Mouse (Mus musculus) embryonic facial prominence, embryonic 12.5 days (tissue): Measurements from ENCODE around the gene Snx21. TPM values are rescaled to one million over a fixed set of nuclear protein-coding genes. Genes with fewer than 3 reads are reported as not detected.
"Not testable (repeated sequence)": the region's sequence is repeated elsewhere in the genome, so short reads cannot be mapped to it uniquely, and the experiment has no call there.

ENCODE experiments used
- ATAC-seq: fragments of 200-750 bp; cut with Nextera tagmentation; 2 replicates; pipeline ENCODE4 v1.8.0; 2017; ENCODE audit not compliant: insufficient number of reproducible peaks, insufficient read depth, low FRiP score, low TSS enrichment
- H3K27ac ChIP-seq: fragments of 300-500 bp; sonication (generic); 2 replicates; pipeline ENCODE4 v1.5.1; 2016; ENCODE audit warnings: mild to moderate bottlenecking
- H3K27me3 ChIP-seq: fragments of 300-500 bp; sonication (generic); 2 replicates; pipeline ENCODE4 v1.6.1; 2016; ENCODE audit warnings: mild to moderate bottlenecking, moderate library complexity
- H3K36me3 ChIP-seq: fragments of 300-500 bp; sonication (generic); 2 replicates; pipeline ENCODE4 v1.6.1; 2016; ENCODE audit warnings: mild to moderate bottlenecking
- H3K4me1 ChIP-seq: fragments of 300-500 bp; sonication (generic); 2 replicates; pipeline ENCODE4 v1.6.1; 2016
- H3K4me2 ChIP-seq: fragments of 300-500 bp; sonication (generic); replicated peaks from 2 replicates; pipeline ENCODE4 v1.6.1; 2016; ENCODE audit warnings: mild to moderate bottlenecking, moderate library complexity
- H3K4me3 ChIP-seq: fragments of 300-500 bp; sonication (generic); 2 replicates; pipeline ENCODE4 v1.5.1; 2016; ENCODE audit warnings: mild to moderate bottlenecking
- H3K9ac ChIP-seq: fragments of 300-500 bp; sonication (generic); 2 replicates; pipeline ENCODE4 v1.6.1; 2016; ENCODE audit warnings: mild to moderate bottlenecking, moderate library complexity
- H3K9me3 ChIP-seq: fragments of 300-500 bp; sonication (generic); 2 replicates; pipeline ENCODE4 v1.6.1; 2016; ENCODE audit warnings: mild to moderate bottlenecking, moderate library complexity
- WGBS: fragments of 180-500 bp; shearing (Covaris S2); methylation state at CpG from one replicate; pipeline ENCODE4 v1.1.7; 2016; 5-methylcytosine and 5-hydroxymethylcytosine counted together
- polyA plus RNA-seq: library from polyadenylated mRNA; unstranded; fragments of >200 nt; fragmentation: Nextera tagmentation; extraction: Ambion mirVana; gene quantifications from 2 replicates; pipeline ENCODE4 v1.2.1, GENCODE M21; 2016

Snx21 gene
- polyA plus RNA-seq, 1 experiment from 2014 or later, result 18.3 TPM

DNA sequence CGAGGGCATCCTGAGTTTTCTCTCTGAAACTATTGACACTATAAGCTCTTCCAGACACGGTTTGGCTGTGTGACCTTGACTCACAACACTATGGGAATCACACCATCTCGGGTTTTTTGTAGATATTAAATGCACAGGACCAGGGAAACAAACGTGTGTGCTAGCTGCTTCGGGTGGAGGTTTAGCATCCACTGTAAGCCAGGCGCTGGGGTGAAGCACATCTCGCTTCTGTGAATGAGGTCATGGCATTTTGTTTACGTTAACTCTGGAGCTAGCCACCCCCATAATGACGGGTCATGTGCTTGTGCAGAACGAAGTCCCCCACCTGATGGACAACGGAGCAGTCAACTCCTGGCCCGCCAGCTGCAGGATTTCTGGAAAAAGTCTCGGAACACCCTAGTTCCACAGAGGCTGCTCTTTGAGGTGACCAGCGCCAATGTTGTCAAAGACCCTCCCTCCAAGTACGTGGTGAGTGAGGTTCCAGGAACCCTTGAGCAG, 814 bp downstream of the Snx21 start:
- Histone ChIP-seq H3K9me3 (no peaks in the 10 kb centered on the region), H3K4me1 (peaks cover 15% of the 10 kb centered on the region; the same call in 1 of the 2 replicates), H3K36me3 (peaks cover 12% of the 10 kb centered on the region; the same call in 1 of the 2 replicates), H3K27me3 (no peaks in the 10 kb centered on the region), H3K4me3 (peak overlapping the region; percentile 57), H3K9ac (peak overlapping the region; percentile 78), H3K4me2 (peak overlapping the region; percentile 64), H3K27ac (peak overlapping the region; percentile 67)
- ATAC-seq, result no peak
- WGBS, result 9% methylated on average over 15 of the region's 15 CpGs

DNA sequence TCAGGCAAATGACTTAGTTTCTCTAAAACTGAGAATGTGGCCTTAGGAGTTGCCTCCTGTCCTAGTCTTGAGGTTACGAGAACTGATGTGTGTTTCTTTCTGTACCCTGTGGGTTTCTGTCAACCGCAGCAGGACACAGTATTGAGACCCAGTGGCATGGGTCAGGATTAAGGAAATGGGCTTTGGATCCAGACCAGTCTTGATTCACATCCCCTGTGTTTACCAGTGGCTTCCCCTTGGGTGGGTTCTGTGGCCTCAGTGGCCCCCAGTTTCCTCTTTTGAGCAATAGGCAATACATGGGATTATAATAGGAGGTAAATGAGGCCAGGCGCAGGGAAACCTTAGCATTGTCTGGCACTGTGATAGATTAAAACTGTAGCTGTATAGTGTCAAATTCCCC, 1.4 kb downstream of the Snx21 start:
- no peak overlapping the region for H3K27ac ChIP-seq
- no peak overlapping the region; the same call in 1 of the 2 replicates for H3K9ac ChIP-seq
- ATAC-seq, result no peak
- peak overlapping the region; percentile 64 for H3K4me2 ChIP-seq
- peak overlapping the region; percentile 57 for H3K4me3 ChIP-seq
- peaks cover 18% of the 10 kb centered on the region for H3K36me3 ChIP-seq
- no peaks in the 10 kb centered on the region for H3K27me3 ChIP-seq
- peaks cover 15% of the 10 kb centered on the region; the same call in 1 of the 2 replicates for H3K4me1 ChIP-seq
- WGBS, result 79% methylated on average over 3 of the region's 3 CpGs
- no peaks in the 10 kb centered on the region for H3K9me3 ChIP-seq

DNA sequence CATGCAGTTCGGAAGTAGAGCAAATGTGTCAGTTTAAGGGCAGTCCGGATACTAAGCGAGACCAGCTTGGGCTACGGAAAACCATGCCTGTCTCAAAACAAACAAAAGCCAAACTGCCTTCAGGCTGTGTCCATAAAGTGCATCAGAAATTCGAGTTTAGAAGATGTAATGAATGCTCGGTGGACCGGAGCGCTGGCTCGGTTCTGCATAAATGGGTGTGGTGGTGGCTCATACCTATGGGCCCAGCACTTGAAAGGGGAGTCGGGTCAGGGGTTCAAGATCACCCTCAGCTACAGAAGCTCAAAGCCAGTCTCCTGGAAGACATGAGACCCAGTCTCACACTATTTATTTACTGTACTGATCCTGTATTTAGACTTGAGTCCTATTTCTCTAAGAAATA, 2.2 kb downstream of the Snx21 start:
- H3K27ac ChIP-seq, result no peak overlapping the region
- H3K36me3 ChIP-seq, result peaks cover 25% of the 10 kb centered on the region
- no peak overlapping the region for H3K4me2 ChIP-seq
- H3K9me3 ChIP-seq, result no peaks in the 10 kb centered on the region
- ATAC-seq, result no peak
- WGBS, result 75% methylated on average over 10 of the region's 10 CpGs
- H3K9ac ChIP-seq, result no peak overlapping the region
- H3K4me1 ChIP-seq, result peaks cover 15% of the 10 kb centered on the region; the same call in 1 of the 2 replicates
- H3K27me3 ChIP-seq, result no peaks in the 10 kb centered on the region
- no peak overlapping the region for H3K4me3 ChIP-seq

DNA sequence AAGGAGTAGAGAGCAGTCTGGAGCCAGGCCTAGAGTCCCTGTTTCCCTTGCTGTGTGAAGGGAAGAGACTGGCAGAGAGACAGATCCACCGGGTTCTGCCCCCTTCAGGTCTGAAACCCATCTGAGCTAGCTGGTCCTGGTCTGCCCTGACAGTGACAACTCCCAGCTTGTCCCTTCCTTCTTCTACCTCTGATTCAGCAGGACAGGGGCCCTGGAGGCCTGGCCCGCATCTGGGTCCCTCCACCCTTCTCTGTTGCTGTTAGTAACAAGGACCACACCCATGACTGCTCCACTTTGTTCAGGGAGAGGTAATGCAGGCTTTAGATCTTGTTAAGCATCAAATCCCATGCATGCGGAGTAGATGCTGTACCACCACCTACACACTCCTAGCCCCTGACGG, 2.8 kb downstream of the Snx21 start:
- 52% methylated on average over 4 of the region's 4 CpGs for WGBS
- H3K36me3 ChIP-seq, result peaks cover 25% of the 10 kb centered on the region
- no peak overlapping the region for H3K4me3 ChIP-seq
- no peak overlapping the region for H3K4me2 ChIP-seq
- no peaks in the 10 kb centered on the region for H3K27me3 ChIP-seq
- H3K27ac ChIP-seq, result no peak overlapping the region
- H3K4me1 ChIP-seq, result peaks cover 15% of the 10 kb centered on the region; the same call in 1 of the 2 replicates
- no peak for ATAC-seq
- no peaks in the 10 kb centered on the region for H3K9me3 ChIP-seq
- no peak overlapping the region for H3K9ac ChIP-seq

DNA sequence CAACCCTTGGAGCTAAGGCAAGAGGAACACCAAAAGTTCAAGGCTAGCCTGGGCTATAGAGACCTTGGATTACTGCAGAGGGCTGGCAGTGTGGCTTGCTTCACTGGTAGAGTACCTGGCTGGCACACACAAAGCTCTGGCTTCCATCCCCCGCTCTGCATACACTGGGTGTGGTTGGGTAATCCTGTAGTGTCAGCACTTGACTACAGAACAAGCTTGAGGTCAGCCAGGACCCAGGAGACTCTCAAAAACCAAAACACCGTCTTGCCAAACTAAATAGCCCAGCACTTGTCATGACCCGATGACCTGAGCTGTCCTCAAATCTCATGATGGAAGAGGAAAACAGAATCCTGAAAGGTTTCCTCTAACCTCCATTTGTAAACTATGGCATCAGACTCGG, 4.8 kb downstream of the Snx21 start:
- Histone ChIP-seq H3K36me3 (peaks cover 35% of the 10 kb centered on the region), H3K9me3 (no peaks in the 10 kb centered on the region), H3K4me2 (no peak overlapping the region), H3K27ac (no peak overlapping the region), H3K27me3 (no peaks in the 10 kb centered on the region), H3K9ac (no peak overlapping the region), H3K4me3 (no peak overlapping the region), H3K4me1 (peaks cover 8% of the 10 kb centered on the region; the same call in 1 of the 2 replicates)
- 79% methylated on average over 4 of the region's 4 CpGs for WGBS
- no peak for ATAC-seq

DNA sequence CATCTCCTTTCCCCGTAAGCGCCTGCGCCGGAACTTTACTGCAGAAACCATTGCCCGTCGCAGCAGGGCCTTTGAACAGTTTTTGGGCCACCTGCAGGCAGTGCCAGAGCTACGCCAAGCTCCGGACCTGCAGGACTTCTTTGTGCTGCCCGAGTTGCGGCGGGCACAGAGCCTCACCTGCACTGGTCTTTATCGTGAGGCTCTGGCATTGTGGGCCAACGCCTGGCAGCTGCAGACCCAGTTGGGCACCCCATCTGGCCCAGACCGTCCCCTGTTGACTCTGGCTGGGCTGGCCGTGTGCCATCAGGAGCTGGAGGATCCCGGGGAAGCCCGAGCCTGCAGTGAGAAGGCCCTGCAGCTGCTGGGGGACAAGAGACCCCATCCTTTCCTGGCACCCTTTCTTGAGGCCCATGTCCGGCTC, 6.2 kb downstream of the Snx21 start:
- Histone ChIP-seq H3K9ac (no peak overlapping the region), H3K4me1 (peaks cover 4% of the 10 kb centered on the region; the same call in 1 of the 2 replicates), H3K27me3 (no peaks in the 10 kb centered on the region), H3K4me3 (no peak overlapping the region), H3K4me2 (no peak overlapping the region), H3K36me3 (peaks cover 44% of the 10 kb centered on the region), H3K9me3 (no peaks in the 10 kb centered on the region), H3K27ac (no peak overlapping the region)
- ATAC-seq, result no peak
- 95% methylated on average over 18 of the region's 18 CpGs for WGBS

DNA sequence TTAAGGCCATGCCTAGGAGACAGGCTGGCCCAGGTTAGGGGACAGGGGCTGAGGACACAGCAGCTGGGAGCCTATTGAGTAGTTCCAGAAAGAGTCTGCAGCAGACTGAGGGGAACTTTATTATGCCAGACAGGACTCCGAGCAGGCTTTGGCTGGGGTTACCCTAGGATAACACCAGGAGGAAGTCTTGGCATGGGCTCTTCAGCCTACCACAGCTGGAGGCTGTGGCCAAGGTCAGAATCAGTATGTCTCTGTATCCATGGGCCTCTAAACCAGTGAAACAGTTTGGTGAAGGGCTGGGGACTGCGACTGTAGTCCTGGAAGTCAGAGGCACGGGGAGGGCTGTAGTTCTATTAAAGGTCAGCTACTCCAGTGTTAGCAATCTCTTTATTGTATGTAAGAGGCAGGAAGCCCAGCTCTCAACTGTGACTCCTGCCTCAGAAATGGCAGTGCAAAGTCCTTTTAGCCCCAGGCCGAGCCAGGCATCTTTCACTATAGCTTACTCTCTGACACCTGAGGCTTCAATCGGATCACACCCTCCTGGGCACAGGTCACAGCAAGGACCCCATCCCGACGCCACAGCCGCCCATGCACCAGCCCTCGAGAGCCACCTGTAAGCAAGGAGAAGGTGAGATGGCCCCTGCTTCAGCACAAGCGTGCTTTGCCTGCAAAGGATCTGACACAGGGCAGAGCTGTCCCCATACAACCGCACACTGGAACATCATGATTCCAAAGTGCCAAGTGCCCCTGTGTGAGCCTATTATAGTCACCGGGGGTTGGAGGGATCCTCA, 7.0 kb downstream of the Snx21 start:
- Histone ChIP-seq H3K4me3 (no peak overlapping the region), H3K4me2 (no peak overlapping the region), H3K27me3 (no peaks in the 10 kb centered on the region), H3K4me1 (no peaks in the 10 kb centered on the region), H3K9me3 (no peaks in the 10 kb centered on the region), H3K27ac (no peak overlapping the region), H3K9ac (no peak overlapping the region), H3K36me3 (peaks cover 44% of the 10 kb centered on the region)
- ATAC-seq, result no peak
- WGBS, result 89% methylated on average over 12 of the region's 12 CpGs

DNA sequence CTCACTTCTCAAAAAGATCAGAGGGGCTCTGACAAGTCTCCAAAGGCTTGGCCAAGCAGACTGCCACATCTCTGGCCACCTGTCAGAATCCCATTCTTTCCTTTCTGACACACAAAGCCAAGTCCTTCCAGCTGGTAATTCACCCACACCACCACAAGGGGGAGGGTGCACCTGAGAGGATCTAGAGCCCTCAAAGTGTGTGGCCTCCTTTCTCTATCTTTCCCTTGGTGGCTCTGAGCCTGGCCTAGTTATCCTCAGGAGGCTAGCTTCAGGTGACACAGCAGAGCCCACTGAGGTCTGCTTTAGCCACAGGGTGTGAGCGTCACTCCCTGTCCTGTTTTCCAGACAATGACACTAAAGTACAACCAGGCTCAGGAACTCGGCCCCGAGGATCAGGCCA, 7.6 kb downstream of the Snx21 start:
- H3K4me2 ChIP-seq, result no peak overlapping the region
- H3K36me3 ChIP-seq, result peaks cover 49% of the 10 kb centered on the region
- no peak for ATAC-seq
- no peak overlapping the region for H3K27ac ChIP-seq
- no peak overlapping the region for H3K9ac ChIP-seq
- no peaks in the 10 kb centered on the region for H3K4me1 ChIP-seq
- 89% methylated on average over 3 of the region's 3 CpGs for WGBS
- H3K27me3 ChIP-seq, result no peaks in the 10 kb centered on the region
- H3K4me3 ChIP-seq, result no peak overlapping the region
- H3K9me3 ChIP-seq, result no peaks in the 10 kb centered on the region

DNA sequence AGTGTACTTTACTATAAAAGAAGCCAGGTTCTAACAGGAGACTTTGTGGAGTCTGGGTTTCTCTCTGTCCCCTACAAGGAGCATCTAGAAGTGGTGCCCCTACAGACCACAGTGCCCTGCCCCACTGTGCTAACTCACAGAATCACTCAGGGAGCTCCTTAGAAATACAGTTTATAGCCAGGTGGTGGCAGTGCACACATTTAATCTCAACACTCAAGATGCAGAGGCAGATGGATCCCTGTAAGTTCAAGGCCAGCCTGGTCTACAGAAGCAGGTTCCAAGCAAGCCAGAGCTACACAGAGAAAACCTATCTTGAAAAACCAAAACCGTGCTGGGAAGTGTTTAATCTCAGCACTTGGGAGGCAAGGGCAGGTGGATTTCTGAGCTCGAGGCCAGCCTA, 8.1 kb downstream of the Snx21 start:
- no peak for ATAC-seq
- Histone ChIP-seq H3K27ac (no peak overlapping the region), H3K27me3 (no peaks in the 10 kb centered on the region), H3K4me1 (no peaks in the 10 kb centered on the region), H3K9ac (no peak overlapping the region), H3K4me3 (no peak overlapping the region), H3K4me2 (no peak overlapping the region), H3K9me3 (no peaks in the 10 kb centered on the region), H3K36me3 (peaks cover 50% of the 10 kb centered on the region)
- 94% methylated on average over 2 of the region's 2 CpGs for WGBS

DNA sequence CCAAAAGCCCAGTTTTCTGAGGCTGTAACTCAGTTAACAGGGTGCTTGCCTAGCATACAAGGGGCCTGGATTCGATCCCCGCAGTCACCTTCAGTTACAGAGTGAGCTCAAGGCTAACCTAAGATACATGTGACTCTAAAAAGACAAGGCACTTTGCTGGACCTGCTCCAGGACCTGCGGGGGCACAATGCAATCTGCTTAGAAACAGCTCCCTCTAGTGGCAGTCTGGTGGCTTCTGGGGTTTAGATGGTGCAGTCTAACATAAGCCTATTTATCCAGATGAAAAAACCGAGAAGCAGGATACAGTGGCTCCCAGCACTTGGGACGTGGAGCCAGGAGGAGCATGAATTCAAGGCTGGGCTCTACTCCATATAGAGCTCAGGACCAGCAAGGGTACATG, 8.7 kb downstream of the Snx21 start:
- Histone ChIP-seq H3K36me3 (peaks cover 53% of the 10 kb centered on the region), H3K9ac (no peak overlapping the region), H3K27ac (no peak overlapping the region), H3K4me1 (no peaks in the 10 kb centered on the region), H3K4me2 (no peak overlapping the region), H3K27me3 (no peaks in the 10 kb centered on the region), H3K4me3 (no peak overlapping the region), H3K9me3 (no peaks in the 10 kb centered on the region)
- 31% methylated on average over 5 of the region's 5 CpGs for WGBS
- no peak for ATAC-seq

DNA sequence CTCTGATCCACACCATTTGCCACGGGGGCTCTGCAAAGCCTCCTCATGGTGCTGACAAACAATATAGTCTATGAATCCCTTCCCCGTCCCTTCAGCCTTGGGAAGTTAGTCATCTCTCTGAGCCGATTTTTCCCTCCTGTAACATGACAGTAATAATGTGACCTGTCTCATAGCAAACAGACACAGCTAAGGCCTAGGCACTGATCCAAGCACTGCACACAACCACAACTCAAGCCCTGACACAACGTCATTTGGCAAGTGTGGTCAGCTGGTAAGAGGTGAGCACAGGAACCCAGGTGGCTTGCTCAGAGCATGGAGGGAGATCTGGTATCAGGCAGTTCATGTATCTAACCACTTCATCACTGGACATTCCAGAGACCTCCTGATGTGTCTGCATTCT, 10.2 kb downstream of the Snx21 start:
- Histone ChIP-seq H3K27ac (no peak overlapping the region), H3K27me3 (no peaks in the 10 kb centered on the region), H3K9me3 (no peaks in the 10 kb centered on the region), H3K36me3 (peaks cover 60% of the 10 kb centered on the region), H3K4me3 (no peak overlapping the region), H3K4me1 (no peaks in the 10 kb centered on the region), H3K4me2 (no peak overlapping the region), H3K9ac (no peak overlapping the region)
- 80% methylated on average over 4 of the region's 4 CpGs for WGBS
- no peak for ATAC-seq

DNA sequence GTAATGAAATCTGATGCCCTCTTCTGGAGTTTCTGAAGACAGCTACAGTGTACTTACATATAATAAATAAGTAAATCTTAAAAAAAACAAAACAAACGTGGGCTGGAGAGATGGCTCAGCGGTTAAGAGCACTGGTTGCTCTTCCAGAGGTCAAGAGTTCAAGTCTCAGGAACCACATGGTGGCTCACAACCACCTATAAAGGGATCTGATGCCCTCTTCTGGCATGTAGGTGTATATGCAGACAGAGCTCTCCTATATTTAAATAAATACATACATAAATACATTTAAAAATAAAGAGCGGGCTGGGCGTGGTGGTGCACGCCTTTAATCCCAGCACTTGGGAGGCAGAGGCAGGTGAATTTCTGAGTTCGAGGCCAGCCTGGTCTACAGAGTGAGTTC, 12.9 kb downstream of the Snx21 start:
- H3K27ac ChIP-seq, H3K27me3 ChIP-seq, H3K9me3 ChIP-seq, H3K4me3 ChIP-seq, ATAC-seq, H3K4me2 ChIP-seq, H3K9ac ChIP-seq, H3K4me1 ChIP-seq: not testable (repeated sequence)
- peaks cover 54% of the 10 kb centered on the region for H3K36me3 ChIP-seq
- WGBS, result 86% methylated on average over 6 of the region's 6 CpGs
